Mouse (Mus musculus) G1E (cell line): ENCODE measurements at regions not wholly inside any gene's neighbourhood (a gene's known extent, or its start where the extent isn't known, plus 50 kb on each side); places are given as distances from the start of the nearest gene placed in this dataset.

Source experiments
- CTCF ChIP-seq: IDR thresholded peaks from 2 replicates; pipeline ENCODE4 v1.5.1; 2012; ENCODE audit warnings: low read depth, low read length, inconsistent platforms, mixed read lengths
- GATA1 ChIP-seq: IDR thresholded peaks from 2 replicates; pipeline ENCODE4 v1.6.1; 2012; ENCODE audit warnings: borderline replicate concordance, low read length, inconsistent platforms, mixed read lengths
- GATA2 ChIP-seq: IDR thresholded peaks from 2 replicates; pipeline ENCODE4 v1.6.1; 2012; ENCODE audit warnings: low read depth, low read length, inconsistent platforms, borderline replicate concordance

- no peak for TF ChIP-seq CTCF
- no peak for TF ChIP-seq GATA1
- TF ChIP-seq GATA2, result no peak
These were observed 142.0 kb downstream of the Kcnk1 start for GRCm38 (mm10) chr8:126136946-126137345.
